Comparison of ENCODE assay signal across 8 mouse cellular contexts in the genomic region with DNA sequence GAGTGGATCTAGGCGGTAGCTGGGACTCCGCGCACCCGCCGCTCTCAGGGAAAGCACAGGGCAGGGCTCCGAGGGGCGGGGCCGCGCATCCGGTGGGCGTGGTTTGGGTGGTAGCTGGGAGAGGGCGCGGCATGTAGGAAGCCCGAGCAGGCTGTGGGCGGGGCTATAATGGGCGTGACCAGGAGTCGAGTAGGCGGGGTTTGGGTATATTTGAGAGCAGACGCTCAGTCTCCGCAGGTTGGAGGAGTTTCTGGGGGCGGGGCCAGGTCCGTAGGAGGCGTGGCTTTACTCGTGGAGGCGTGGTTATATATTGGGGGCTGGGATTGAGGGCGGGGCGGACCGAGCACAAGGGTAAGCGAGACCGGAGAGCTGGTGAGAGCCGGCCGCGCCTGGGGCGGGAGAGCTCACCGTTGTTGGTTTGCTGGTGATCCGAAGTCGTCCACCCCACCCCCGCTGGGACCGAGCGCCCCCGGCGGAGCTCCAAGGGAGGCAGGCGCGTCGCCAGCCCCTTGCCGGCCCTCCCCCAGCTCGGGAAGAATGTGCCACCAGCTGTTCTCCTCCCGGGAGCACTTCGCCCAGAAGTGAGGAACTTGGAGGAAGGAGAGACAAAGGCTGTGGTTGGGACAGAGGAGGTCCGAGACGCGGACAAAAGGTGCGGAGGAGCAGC. TPM values are rescaled to one million over a fixed set of nuclear protein-coding genes. Genes with fewer than 3 reads are reported as not detected.
DNase-seq lines count a peak whose midpoint lies in the region; ATAC-seq lines count a peak whose summit lies in the region.

A gene (plus strand): TSS at position 326 of the 667 bp plus-strand sequence.

- peak within 1 kb of the TSS; percentile 97 for H3K4me3 ChIP-seq in megakaryocyte, embryonic 14.5 days (replicated peaks)

- no peaks in the 10 kb centered on the region for H3K9me3 ChIP-seq in megakaryocyte, embryonic 14.5 days

- ATAC-seq in inflammation-experienced regulatory T-cells, adult 6 months, result peak; percentile 90

- peak; percentile 100 for DNase-seq in adrenal gland, adult 8-10 months
- peak; percentile 100 for DNase-seq in embryo, embryonic 11.5 days (ENCODE audit: low read depth, low spot score)
- peak; percentile 99 for DNase-seq in gastrocnemius, postnatal 25 days
- peak; percentile 90 to 93 for DNase-seq in left cerebral cortex, adult 9 months (ENCODE audit: low spot score in 2 of 2)
- DNase-seq in right cerebral cortex, adult 2 months (ENCODE audit: low spot score in 2 of 2), result peak; percentile 88 to 89
- DNase-seq in urinary bladder, postnatal 10 days (ENCODE audit: low spot score), result peak; percentile 98

- H3K27me3 ChIP-seq in megakaryocyte, embryonic 14.5 days (replicated peaks), result no peaks in the 10 kb centered on the region

- peaks cover 8% of the 10 kb centered on the region for H3K36me3 ChIP-seq in megakaryocyte, embryonic 14.5 days (replicated peaks; ENCODE audit: low read length)

- H3K4me1 ChIP-seq in megakaryocyte, embryonic 14.5 days, result peaks cover 61% of the 10 kb centered on the region

RNA-seq across cellular contexts. Expression of the gene that starts here (rescaled TPM):
- 10 to 100 TPM; 59.0 to 68.5 (median 62.0) TPM for total RNA-seq in adrenal gland, adult 8-10 months (2022)
- total RNA-seq in gastrocnemius, postnatal 25 days (2021), result 10 to 100 TPM; 36.3 to 50.5 TPM
- polyA plus RNA-seq in inflammation-experienced regulatory T-cells, adult 6 months (2017; shearing (Covaris generic)), result under 1 TPM; 0.55 to 0.98 (median 0.91) TPM
- 8.2 and 21.7 TPM in 2 replicates for polyA plus RNA-seq in megakaryocyte, embryonic 14.5 days (2012; ENCODE audit: insufficient read depth, low replicate concordance)

Comparison
In these comparisons a context has a peak if more than half of its experiments do, and no peak if none do; other contexts are left out.
1. Peak in every context shown above with its lines: DNase-seq, ATAC-seq and H3K4me3 ChIP-seq.
2. Peak in ATAC-seq in inflammation-experienced regulatory T-cells, adult 6 months; RNA of the gene not detected or under 1 TPM.